Mouse (Mus musculus): ENCODE data around the gene Dock3. TPM values are rescaled to one million over a fixed set of nuclear protein-coding genes. Genes with fewer than 3 reads are reported as not detected.

The Dock3 gene
- total RNA-seq, 2 experiments from 2014 or later, result 1.2 TPM; not detected in 1

Other genes with a start within 250 kb of the Dock3 start
- 100 and 115 TPM in 2 replicates for gene Mapkapk3, start 58.0 kb upstream of the Dock3 start, total RNA-seq (2015)
- gene Mapkapk3, start 58.0 kb upstream of the Dock3 start, total RNA-seq (2017), result 175 and 186 TPM in 2 replicates
- 0.51 and 0.86 TPM in 2 replicates for gene Cish, start 64.1 kb upstream of the Dock3 start, total RNA-seq (2015)
- gene Cish, start 64.1 kb upstream of the Dock3 start, total RNA-seq (2017), result 0.21 and 0.34 TPM in 2 replicates
- 14.5 and 20.2 TPM in 2 replicates for gene Hemk1, start 106.4 kb upstream of the Dock3 start, total RNA-seq (2015)
- 12.0 and 14.0 TPM in 2 replicates for gene Hemk1, start 106.4 kb upstream of the Dock3 start, total RNA-seq (2017)
- 0.07 TPM in 1 of 2 replicates, not detected in the other for gene 6430571L13Rik, start 108.7 kb upstream of the Dock3 start, total RNA-seq (2015)
- gene 6430571L13Rik, start 108.7 kb upstream of the Dock3 start, total RNA-seq (2017), result 0.08 and 0.17 TPM in 2 replicates
- gene Cacna2d2, start 167.7 kb upstream of the Dock3 start, total RNA-seq (2015), result 0.42 and 1.5 TPM in 2 replicates
- gene Cacna2d2, start 167.7 kb upstream of the Dock3 start, total RNA-seq (2017), result 0.30 and 0.37 TPM in 2 replicates

Measured in megakaryocyte progenitor cell, adult 5-6 weeks (primary cell).